Mouse (Mus musculus): ENCODE measurements around the gene Ppp5c.

Gene Ppp5c

GRCm38 (mm10) chr7:17011909-17012590, 15.7 kb downstream of the Ppp5c start:
- no peak for DNase-seq

DNA sequence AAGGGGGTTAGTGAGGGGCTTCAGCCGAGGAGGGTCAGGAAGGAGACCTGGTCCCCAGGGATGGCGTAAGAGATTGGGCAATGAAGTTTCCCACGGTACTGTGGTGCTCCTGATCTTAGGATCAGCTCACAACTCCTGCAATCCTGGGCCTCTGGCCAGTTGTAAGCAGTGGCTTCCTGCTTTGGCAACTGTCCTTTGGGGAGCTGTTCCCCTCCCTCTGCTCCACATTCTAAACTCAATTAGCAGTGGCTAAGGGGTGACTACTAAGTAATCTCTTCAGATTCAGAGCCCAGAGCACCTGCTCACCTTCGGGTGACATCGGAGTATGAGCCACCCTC, 17.7 kb downstream of the Ppp5c start:
- no peak for DNase-seq

DNA sequence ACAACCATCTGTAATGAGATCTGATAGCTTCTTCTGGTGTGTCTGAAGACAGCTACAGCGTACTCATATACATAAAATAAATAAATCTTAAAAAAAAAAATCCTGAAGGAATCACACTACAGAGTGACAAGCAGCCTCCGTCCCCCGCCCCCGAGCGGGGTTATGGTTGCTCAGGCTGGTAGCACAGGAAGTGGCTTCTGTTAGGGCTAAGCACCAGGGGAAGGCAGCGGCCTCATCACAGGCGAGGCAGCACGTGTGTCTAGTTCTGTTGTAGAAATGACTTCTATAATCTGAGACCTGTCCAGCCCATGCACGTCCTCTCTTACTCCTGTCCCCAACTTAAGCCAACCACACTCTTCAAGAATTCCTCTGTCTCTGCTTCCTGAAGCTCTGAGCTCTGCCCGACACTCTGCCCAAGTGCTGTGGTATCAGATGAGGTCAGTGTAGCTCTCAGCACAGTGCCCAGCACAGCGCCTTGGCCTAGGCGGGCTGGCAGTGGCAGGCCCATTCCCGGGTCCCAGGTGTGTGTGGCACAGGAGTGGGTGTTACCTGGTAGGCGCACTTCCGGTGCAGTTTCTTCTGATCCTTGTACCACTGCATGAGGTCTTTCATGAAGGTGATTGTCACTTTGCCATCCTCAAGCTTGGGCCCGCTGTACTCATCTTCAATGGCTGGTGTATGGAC, 18.3 kb downstream of the Ppp5c start:
- DNase-seq = no peak

DNA sequence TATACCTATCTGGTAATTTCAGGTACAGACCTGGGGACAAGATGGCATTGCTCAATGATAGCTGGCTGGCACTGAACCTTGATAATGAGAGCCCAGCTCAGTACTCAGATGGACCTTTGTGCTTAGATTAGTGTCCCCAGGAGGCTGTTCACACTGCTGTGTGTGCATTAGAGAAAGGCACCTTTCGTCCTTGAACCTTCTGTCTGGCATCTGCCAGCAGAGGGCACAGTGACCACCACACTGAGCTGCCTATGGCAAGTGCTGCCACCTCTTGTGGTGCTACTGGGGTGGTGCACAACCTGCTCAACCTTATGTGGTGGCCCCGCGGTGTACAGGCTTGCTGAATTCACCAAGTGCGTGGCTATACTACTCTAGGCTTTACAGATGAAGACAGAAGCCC, 20.4 kb downstream of the Ppp5c start:
- DNase-seq = peak; percentile 55

DNA sequence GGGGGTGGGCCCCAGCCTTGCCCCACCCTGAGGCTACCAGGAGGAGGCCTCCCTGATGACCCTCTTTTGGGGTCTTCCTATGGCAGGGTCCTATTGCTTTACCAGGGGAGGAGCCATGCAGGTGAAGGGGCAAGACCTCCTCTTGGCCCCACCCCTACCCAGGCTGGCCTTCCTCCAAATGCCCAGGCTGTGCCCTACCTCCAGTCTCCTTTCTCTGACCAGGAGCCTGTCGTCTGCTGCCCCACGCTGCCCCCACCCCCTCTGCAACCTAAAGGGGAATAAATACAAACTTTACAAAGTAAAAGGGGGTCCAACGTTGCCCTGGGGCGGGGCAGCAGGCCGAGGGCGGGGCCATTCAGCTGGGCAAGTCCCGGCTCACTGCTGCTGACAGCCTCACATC, 23.0 kb downstream of the Ppp5c start:
- DNase-seq = peak; percentile 37

- peak; percentile 69 for DNase-seq
These were observed 24.3 kb downstream of the Ppp5c start for GRCm38 (mm10) chr7:17003230-17003960.

DNA sequence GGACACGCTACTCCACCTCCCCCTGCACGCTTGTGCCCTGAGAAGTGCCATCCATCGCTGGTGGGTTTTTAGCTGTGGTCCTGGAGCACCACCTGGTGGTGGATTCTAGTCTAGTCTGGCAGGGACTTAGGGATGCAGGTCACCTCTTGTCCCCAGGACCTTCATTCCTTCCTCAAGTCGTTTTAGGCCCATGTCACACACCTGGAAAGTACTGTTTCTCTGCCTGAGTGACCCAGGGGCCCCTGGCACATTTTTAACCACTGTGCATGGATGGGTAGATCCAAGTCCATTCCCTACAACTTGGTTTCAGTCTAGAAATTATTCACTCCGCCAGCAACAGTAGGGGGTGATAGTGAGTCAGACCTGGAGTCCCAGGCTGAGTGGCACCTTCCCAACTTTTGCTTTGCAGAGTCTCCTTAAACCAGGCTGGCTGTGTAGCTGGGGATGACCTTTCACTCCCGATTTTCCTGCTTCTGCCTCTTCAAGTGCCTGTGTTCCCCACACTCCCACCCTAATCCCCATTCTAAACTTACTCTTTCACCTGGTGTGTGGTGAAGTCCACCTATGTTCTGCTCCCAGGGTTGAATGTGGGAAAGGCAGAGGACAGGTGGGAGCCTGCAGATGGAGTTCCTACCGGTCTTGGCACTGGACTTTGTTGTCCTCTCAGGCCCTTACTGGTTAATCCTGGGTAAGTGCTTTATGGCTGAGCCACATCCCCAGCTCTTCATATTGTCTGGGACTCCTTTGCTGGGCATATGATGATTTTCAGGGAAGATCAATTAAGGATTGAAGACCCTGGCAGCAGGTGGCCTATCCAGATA, 25.1 kb downstream of the Ppp5c start:
- DNase-seq = peak; percentile 81

- DNase-seq = peak; percentile 80
These were observed 28.1 kb downstream of the Ppp5c start for GRCm38 (mm10) chr7:16999650-17000049.

DNA sequence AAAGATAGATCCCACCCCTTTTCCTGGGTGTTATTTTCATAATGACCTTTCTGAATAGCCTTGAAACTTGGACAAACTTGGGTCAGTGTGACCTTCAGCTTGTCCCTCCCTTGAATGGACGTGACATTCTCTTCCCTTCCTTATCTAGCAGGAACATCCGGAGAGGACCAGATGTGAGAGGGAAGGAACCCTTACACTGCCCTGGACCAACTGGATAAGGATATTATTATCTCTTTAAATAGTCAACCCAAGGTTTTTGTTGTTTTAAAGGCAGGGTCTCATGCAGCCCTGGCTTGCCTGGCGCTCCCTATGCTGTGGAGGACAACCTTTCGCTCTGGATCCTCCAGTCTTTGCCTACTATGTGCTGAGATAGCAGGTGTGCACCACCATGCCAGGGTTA, 28.5 kb downstream of the Ppp5c start:
- no peak for DNase-seq

DNA sequence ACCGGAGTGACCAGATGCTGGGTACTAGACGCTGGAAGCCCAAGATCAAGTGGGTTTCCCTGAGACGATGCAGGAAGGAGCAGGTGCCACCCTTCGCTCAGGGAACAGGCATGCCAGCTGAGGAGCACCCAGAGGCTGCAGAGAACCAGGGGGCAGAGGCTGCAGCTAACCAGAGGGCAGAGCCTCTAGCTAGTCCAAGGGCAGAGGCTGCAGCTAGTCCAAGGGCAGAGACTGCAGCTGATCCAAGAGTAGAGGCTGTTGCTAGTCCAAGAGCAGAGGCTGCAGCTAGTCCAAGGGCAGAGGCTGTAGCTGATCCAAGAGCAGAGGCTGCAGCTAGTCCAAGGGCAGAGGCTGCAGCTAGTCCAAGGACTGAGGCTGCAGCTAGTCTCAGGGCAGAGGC, 32.4 kb downstream of the Ppp5c start:
- no peak for DNase-seq

GRCm38 (mm10) chr7:16994400-16994799, 33.3 kb downstream of the Ppp5c start:
- DNase-seq = no peak

DNA sequence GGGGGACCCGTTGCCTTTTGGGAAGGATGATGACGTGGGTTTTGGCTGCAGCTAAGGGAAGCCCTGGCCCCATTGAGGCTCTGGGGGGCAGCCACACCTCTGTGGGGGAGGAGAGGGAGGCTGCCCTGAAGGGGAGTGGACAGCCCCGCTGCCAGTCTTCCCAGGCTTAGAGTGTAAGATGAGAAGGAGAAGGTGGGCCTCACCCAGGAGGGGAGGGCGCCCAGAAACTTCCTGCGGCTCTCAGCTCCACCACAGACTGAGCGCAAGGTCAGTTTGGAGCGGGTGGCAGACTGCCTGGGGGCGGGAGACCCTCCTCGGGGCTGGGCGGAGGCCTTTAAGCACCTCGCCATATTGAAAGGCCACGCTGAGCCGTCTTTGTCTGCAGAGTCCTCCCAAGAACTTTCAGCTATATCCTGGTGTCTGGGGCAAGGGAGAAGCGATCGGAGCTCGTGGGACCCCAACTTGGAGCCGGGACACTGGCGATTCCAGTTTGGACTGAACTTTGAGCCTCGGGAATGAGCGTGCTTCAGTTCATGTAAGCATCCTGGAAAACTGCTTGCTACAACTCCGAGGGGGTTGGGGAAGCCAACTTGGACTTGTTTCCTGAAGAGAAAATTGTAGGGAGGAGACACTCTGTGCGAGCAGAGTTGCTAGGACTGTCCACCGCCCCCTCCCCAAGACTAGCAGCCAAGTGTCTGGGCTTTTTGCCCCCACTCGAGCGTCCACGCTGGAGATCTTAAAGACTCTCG, 33.9 kb downstream of the Ppp5c start:
- DNase-seq = peak; percentile 60

GRCm38 (mm10) chr7:16992451-16992807, 35.3 kb downstream of the Ppp5c start, which contains the start of gene Ccdc8:
TSS of gene Ccdc8 (plus strand) at chr7:16992708.
- DNase-seq = no peak

GRCm38 (mm10) chr7:16991681-16992450, 35.9 kb downstream of the Ppp5c start:
- DNase-seq = no peak

- DNase-seq = no peak
These were observed 37.5 kb downstream of the Ppp5c start for GRCm38 (mm10) chr7:16990006-16990744.

- peak; percentile 21 for DNase-seq
These were observed 39.3 kb downstream of the Ppp5c start for GRCm38 (mm10) chr7:16988405-16988804.

DNA sequence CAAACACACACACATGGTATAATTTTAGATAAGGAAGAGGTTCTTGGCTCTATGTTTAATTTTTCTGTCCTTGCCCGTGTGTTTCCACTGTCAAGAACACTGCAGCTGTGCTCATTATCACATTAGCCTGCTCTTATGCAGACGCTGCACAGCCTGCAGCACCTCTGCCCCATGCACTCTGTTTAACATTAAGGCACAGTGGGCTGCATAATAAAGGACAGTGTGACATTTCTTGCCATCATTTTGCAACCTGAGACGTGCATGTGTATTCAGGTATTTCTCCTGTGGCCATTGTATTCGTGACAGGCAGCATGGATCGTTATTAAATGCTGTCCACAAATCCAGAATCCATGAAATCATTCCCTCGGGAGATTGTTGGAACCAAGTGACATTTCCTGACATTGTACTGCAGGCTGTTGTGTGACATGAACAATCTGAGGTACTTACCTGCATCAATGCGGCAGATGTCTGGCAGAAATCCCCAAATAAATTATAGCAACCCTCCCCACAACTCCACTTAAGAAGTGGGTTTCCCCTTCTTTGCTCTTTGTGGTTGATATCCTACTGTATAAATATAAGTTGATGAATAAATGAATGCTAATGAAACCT, 40.1 kb downstream of the Ppp5c start:
- no peak for DNase-seq

- DNase-seq = no peak
These were observed 44.7 kb downstream of the Ppp5c start, which contains the start of gene Gm42372 for GRCm38 (mm10) chr7:16982859-16983568. TSS of gene Gm42372 (plus strand) at chr7:16983086.

GRCm38 (mm10) chr7:16980348-16980747, 47.4 kb downstream of the Ppp5c start:
- DNase-seq = no peak

GRCm38 (mm10) chr7:16978593-16978992, 49.1 kb downstream of the Ppp5c start:
- no peak for DNase-seq

Measured in kidney, adult 11 months (tissue).